Mouse (Mus musculus): ENCODE results near the gene Tmem102.

DNA sequence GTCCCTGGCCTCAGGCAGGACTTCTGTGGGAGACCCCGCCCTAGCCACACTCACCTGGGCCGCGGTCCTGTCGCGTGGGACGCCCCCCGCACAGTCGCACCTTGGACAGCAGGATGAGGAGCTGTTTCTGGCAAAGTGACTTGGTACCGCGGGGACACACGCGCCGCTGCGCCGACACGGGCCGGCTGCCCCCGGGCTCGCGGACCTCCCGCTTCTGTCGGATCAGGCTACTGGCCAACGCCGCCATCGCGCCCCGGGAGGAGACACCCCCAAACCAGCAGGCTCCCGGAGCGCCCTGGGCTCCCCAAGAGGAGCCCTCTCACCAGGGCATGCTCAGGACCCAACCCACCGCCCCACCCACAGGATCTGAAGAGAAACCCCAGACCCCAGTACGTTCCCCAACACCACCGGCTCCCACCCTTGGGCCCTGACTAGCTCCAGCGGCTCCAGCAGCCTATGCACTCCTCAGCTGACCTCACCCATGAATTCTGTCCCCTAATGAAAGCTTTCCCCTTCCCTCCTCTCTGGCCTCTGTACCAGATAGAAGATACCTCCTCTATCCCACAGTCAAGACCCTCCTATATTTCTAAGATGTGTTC lies 3.9 kb downstream of the Tmem102 start, which contains the start of gene Fgf11:
- TF ChIP-seq CTCF (IDR thresholded peaks at IDR 0.05; ENCODE audit: low read depth, low read length) (no peak), GATA1 (IDR thresholded peaks at IDR 0.05; ENCODE audit: borderline replicate concordance, low read length) (no peak), POLR2AphosphoS5 (IDR thresholded peaks at IDR 0.05; ENCODE audit: insufficient replicate concordance, low read depth, low read length) (no peak)
